Mouse (Mus musculus): ENCODE results near the gene Caskin2. TPM values are rescaled to one million over a fixed set of nuclear protein-coding genes. Genes with fewer than 3 reads are reported as not detected.

Caskin2 gene
- polyA plus RNA-seq, 1 experiment from 2014 or later, result 16.2 TPM

GRCm38 (mm10) chr11:115751725-115752124 is 61.7 kb downstream of the Caskin2 start:
- Histone ChIP-seq H3K4me3 (ENCODE audit: low read depth, low read length) (no peak overlapping the region), H3K36me3 (ENCODE audit: control insufficient read depth, insufficient read depth, low read length) (no peaks in the 10 kb centered on the region), H3K27me3 (replicated peaks; ENCODE audit: control insufficient read depth, insufficient read depth, low read length) (no peaks in the 10 kb centered on the region), H3K9ac (ENCODE audit: low read depth, low read length) (no peak overlapping the region), H3K4me2 (ENCODE audit: low read depth, low read length) (no peak overlapping the region), H3K9me3 (ENCODE audit: control insufficient read depth, low read length) (no peaks in the 10 kb centered on the region), H3K4me1 (ENCODE audit: control insufficient read depth, insufficient read depth, low read length) (no peaks in the 10 kb centered on the region), H3K27ac (replicated peaks; ENCODE audit: low read depth, low read length) (no peak overlapping the region)
- ATAC-seq (ENCODE audit: low read depth) (no peak), DNase-seq (ENCODE audit: low spot score) (no peak)
- 69% methylated on average over 2 of the region's 2 CpGs for WGBS

- DNase-seq (ENCODE audit: low spot score) (no peak), ATAC-seq (ENCODE audit: low read depth) (no peak)
- H3K9me3 ChIP-seq (ENCODE audit: control insufficient read depth, low read length), result no peaks in the 10 kb centered on the region
- no peak overlapping the region for H3K27ac ChIP-seq (replicated peaks; ENCODE audit: low read depth, low read length)
- H3K27me3 ChIP-seq (replicated peaks; ENCODE audit: control insufficient read depth, insufficient read depth, low read length), result no peaks in the 10 kb centered on the region
- no peaks in the 10 kb centered on the region for H3K4me1 ChIP-seq (ENCODE audit: control insufficient read depth, insufficient read depth, low read length)
- 88% methylated on average over 5 of the region's 5 CpGs for WGBS
- H3K9ac ChIP-seq (ENCODE audit: low read depth, low read length), result no peak overlapping the region
- H3K36me3 ChIP-seq (ENCODE audit: control insufficient read depth, insufficient read depth, low read length), result no peaks in the 10 kb centered on the region
- H3K4me2 ChIP-seq (ENCODE audit: low read depth, low read length), result no peak overlapping the region
- no peak overlapping the region for H3K4me3 ChIP-seq (ENCODE audit: low read depth, low read length)
These were observed 63.6 kb downstream of the Caskin2 start for GRCm38 (mm10) chr11:115749834-115750233.

Small RNA genes within 50 kb of the gene (microRNA-seq; reads per million reads assigned to microRNA genes)
- gene Mir5621 (ENCODE audit: borderline number of aligned reads), result not detected

Other genes starting within 250 kb of the Caskin2 start
- gene Nup85, start 249.2 kb downstream of the Caskin2 start, polyA plus RNA-seq (2014; fragmentation: Nextera tagmentation; extraction: Ambion mirVana), result 128 and 143 TPM in 2 replicates
- gene Mrps7, start 209.7 kb downstream of the Caskin2 start, polyA plus RNA-seq (2014; fragmentation: Nextera tagmentation; extraction: Ambion mirVana), result 82.8 and 87.6 TPM in 2 replicates
- gene Gga3, start 209.6 kb downstream of the Caskin2 start, polyA plus RNA-seq (2014; fragmentation: Nextera tagmentation; extraction: Ambion mirVana), result 16.5 and 17.9 TPM in 2 replicates
- 22.7 and 28.5 TPM in 2 replicates for gene Mif4gd, start 200.7 kb downstream of the Caskin2 start, polyA plus RNA-seq (2014; fragmentation: Nextera tagmentation; extraction: Ambion mirVana)
- gene Slc25a19, start 185.3 kb downstream of the Caskin2 start, polyA plus RNA-seq (2014; fragmentation: Nextera tagmentation; extraction: Ambion mirVana), result 23.4 and 24.6 TPM in 2 replicates
- gene Grb2, start 105.0 kb downstream of the Caskin2 start, polyA plus RNA-seq (2014; fragmentation: Nextera tagmentation; extraction: Ambion mirVana), result 66.7 TPM in 2 replicates
- 15.4 and 18.2 TPM in 2 replicates for gene Tmem94, start 48.2 kb downstream of the Caskin2 start, polyA plus RNA-seq (2014; fragmentation: Nextera tagmentation; extraction: Ambion mirVana)
- gene Tsen54, start 1.1 kb upstream of the Caskin2 start, polyA plus RNA-seq (2014; fragmentation: Nextera tagmentation; extraction: Ambion mirVana), result 21.2 and 26.8 TPM in 2 replicates
- gene Llgl2, start 10.4 kb upstream of the Caskin2 start, polyA plus RNA-seq (2014; fragmentation: Nextera tagmentation; extraction: Ambion mirVana), result 11.9 and 12.1 TPM in 2 replicates
- 0.08 and 0.54 TPM in 2 replicates for gene Myo15b, start 44.8 kb upstream of the Caskin2 start, polyA plus RNA-seq (2014; fragmentation: Nextera tagmentation; extraction: Ambion mirVana)
- 16.5 and 20.2 TPM in 2 replicates for gene Smim5, start 86.3 kb upstream of the Caskin2 start, polyA plus RNA-seq (2014; fragmentation: Nextera tagmentation; extraction: Ambion mirVana)
- 0.71 and 1.4 TPM in 2 replicates for gene Smim6, start 98.4 kb upstream of the Caskin2 start, polyA plus RNA-seq (2014; fragmentation: Nextera tagmentation; extraction: Ambion mirVana)
- gene Sap30bp, start 119.6 kb upstream of the Caskin2 start, polyA plus RNA-seq (2014; fragmentation: Nextera tagmentation; extraction: Ambion mirVana), result 30.2 and 36.6 TPM in 2 replicates
- gene Recql5, start 119.8 kb upstream of the Caskin2 start, polyA plus RNA-seq (2014; fragmentation: Nextera tagmentation; extraction: Ambion mirVana), result 13.3 TPM in 2 replicates
- 10.7 and 11.0 TPM in 2 replicates for gene Itgb4, start 161.1 kb upstream of the Caskin2 start, polyA plus RNA-seq (2014; fragmentation: Nextera tagmentation; extraction: Ambion mirVana)
- 140 and 164 TPM in 2 replicates for gene Galk1, start 199.1 kb upstream of the Caskin2 start, polyA plus RNA-seq (2014; fragmentation: Nextera tagmentation; extraction: Ambion mirVana)
- gene H3f3b, start 214.3 kb upstream of the Caskin2 start, polyA plus RNA-seq (2014; fragmentation: Nextera tagmentation; extraction: Ambion mirVana), result 1,358 and 1,723 TPM in 2 replicates
- gene Unk, start 216.7 kb upstream of the Caskin2 start, polyA plus RNA-seq (2014; fragmentation: Nextera tagmentation; extraction: Ambion mirVana), result 25.1 and 30.3 TPM in 2 replicates